Mouse (Mus musculus) bone marrow macrophage, adult 2 months (primary cell): Measurements from ENCODE around the gene Hyal2. TPM values are rescaled to one million over a fixed set of nuclear protein-coding genes. Genes with fewer than 3 reads are reported as not detected.

Experiments used
- H3K27ac ChIP-seq: 2 replicates; pipeline ENCODE4 v1.5.1; 2012; ENCODE audit warnings: low read depth, low read length; ENCODE audit not compliant: insufficient read depth
- H3K4me1 ChIP-seq: 2 replicates; pipeline ENCODE4 v1.6.1; 2012; ENCODE audit warnings: low read length; ENCODE audit not compliant: control insufficient read depth, insufficient read depth
- H3K4me3 ChIP-seq: 2 replicates; pipeline ENCODE4 v1.5.1; 2012; ENCODE audit warnings: mild to moderate bottlenecking, low read length, moderate library complexity; ENCODE audit not compliant: insufficient read depth
- CTCF ChIP-seq: IDR thresholded peaks from 2 replicates; pipeline ENCODE4 v1.5.1; 2012; ENCODE audit warnings: low read depth, mild to moderate bottlenecking, low read length, moderate library complexity
- POLR2A ChIP-seq: IDR thresholded peaks from 2 replicates; pipeline ENCODE4 v1.6.1; 2012; ENCODE audit warnings: mild to moderate bottlenecking, low read depth, low read length, borderline replicate concordance
- polyA plus RNA-seq: library from polyadenylated mRNA; stranded (reverse); fragments of >200 nt; gene quantifications from 2 replicates; pipeline ENCODE4 v1.2.4, GENCODE M21; 2012; ENCODE audit not compliant: missing spikeins, insufficient read depth, insufficient read length

The Hyal2 gene
- polyA plus RNA-seq, 1 experiment = 8.8 TPM

DNA sequence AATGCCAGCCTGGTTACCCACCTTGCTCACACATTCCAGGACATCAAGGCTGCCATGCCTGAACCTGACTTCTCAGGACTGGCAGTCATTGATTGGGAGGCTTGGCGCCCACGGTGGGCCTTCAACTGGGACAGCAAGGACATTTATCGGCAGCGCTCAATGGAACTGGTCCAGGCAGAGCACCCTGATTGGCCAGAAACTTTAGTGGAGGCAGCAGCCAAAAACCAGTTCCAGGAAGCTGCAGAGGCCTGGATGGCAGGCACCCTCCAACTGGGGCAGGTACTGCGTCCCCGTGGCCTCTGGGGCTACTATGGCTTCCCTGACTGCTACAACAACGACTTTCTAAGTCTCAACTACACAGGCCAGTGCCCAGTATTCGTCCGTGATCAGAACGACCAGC, 10.1 kb downstream of the Hyal2 start:
- Histone ChIP-seq H3K27ac (no peak overlapping the region), H3K4me3 (no peak overlapping the region), H3K4me1 (peaks cover 34% of the 10 kb centered on the region)
- no peak for TF ChIP-seq POLR2A
- TF ChIP-seq CTCF = no peak

DNA sequence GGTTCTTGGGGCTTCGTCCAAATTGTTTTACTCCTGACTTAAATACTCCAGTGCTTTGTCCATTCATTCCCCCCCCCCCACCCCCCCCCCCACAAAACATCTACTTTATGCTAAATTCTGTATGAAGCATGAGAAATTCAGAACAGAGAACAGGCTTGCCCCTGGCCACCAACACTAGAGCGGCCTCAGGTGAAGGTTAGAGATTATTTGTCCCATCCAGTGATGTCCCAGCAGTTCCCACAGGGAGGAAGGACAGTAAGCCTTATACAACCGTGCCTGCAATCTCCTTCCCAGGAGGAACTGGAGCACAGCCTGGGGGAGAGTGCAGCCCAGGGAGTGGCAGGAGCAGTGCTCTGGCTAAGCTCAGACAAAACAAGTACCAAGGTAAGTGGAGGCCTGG, 10.8 kb downstream of the Hyal2 start, which contains the start of gene Naa80:
TSS of gene Naa80 (plus strand) at position 301 of the 400 bp plus-strand sequence.
- Histone ChIP-seq H3K4me3 (peak within 1 kb of the TSS; percentile 2; the same call in 1 of the 2 replicates), H3K4me1 (peaks cover 29% of the 10 kb centered on the region), H3K27ac (peak within 1 kb of the TSS; percentile 84)
- TF ChIP-seq CTCF (no peak), POLR2A (no peak)

GRCm38 (mm10) chr9:107579023-107579900, 11.5 kb downstream of the Hyal2 start:
- peak overlapping the region; percentile 84 for H3K27ac ChIP-seq
- peak overlapping the region; percentile 2; the same call in 1 of the 2 replicates for H3K4me3 ChIP-seq
- peaks cover 25% of the 10 kb centered on the region for H3K4me1 ChIP-seq
- no peak for TF ChIP-seq POLR2A
- TF ChIP-seq CTCF = no peak

GRCm38 (mm10) chr9:107580501-107581317, 13.0 kb downstream of the Hyal2 start, which contains the start of gene Hyal3:
Gene Hyal3, plus strand, starts transcription at chr9:107580818.
- peak within 1 kb of the TSS; percentile 69 for H3K4me3 ChIP-seq
- TF ChIP-seq CTCF (0 out of 2 replicates have a peak, but pooled peaks have one; percentile 8), POLR2A (0 out of 2 replicates have a peak, but pooled peaks have one; percentile 75)
- peak within 1 kb of the TSS; percentile 84 for H3K27ac ChIP-seq
- peaks cover 17% of the 10 kb centered on the region for H3K4me1 ChIP-seq

DNA sequence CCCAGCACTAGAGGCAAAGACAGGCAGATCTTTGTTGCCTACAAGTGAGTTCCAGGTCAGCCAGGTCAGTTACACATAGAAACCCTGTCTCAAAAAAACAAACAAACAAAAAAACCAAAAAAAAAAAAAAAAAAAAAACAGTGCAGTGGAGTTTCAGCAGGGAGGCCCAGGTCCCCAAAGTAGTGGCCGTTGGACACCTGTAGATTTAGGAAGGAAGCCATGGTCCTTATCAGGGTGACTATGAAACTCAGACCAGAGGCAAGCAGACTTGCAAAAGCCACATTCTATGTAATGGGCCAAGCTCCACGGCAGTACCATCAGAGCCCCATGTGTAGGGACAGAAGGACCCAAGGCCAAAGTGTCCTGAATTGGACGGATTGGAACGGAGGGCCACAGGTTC, 13.8 kb downstream of the Hyal2 start:
- TF ChIP-seq POLR2A (no peak), CTCF (no peak)
- Histone ChIP-seq H3K27ac (peak overlapping the region; percentile 84; the same call in 1 of the 2 replicates), H3K4me1 (peaks cover 19% of the 10 kb centered on the region), H3K4me3 (peak overlapping the region; percentile 69)

GRCm38 (mm10) chr9:107582509-107583062, 14.8 kb downstream of the Hyal2 start:
- Histone ChIP-seq H3K4me1 (peaks cover 21% of the 10 kb centered on the region), H3K27ac (no peak overlapping the region), H3K4me3 (no peak overlapping the region)
- TF ChIP-seq POLR2A = no peak
- no peak for TF ChIP-seq CTCF

GRCm38 (mm10) chr9:107583174-107583573, 15.4 kb downstream of the Hyal2 start:
- Histone ChIP-seq H3K4me3 (no peak overlapping the region), H3K27ac (no peak overlapping the region), H3K4me1 (peaks cover 21% of the 10 kb centered on the region)
- TF ChIP-seq CTCF (no peak), POLR2A (no peak)

DNA sequence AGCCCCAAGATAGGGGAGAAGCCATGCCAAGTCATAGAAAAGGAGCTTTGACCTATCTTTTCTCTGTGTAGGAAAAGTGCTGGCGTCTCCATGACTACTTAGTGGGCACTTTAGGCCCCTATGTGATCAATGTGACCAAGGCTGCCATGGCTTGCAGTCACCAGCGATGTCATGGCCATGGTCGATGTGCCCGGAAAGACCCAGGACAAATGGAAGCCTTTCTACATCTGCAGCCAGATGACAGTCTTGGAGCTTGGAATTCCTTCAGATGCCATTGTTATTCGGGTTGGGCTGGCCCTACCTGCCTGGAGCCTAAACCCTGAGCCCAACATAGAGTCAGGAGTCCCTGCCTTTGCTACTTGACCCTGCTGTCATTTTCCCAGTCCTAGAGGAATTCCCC, 18.8 kb downstream of the Hyal2 start:
- no peak for TF ChIP-seq POLR2A
- TF ChIP-seq CTCF = no peak
- Histone ChIP-seq H3K4me1 (peaks cover 17% of the 10 kb centered on the region), H3K4me3 (peak overlapping the region; percentile 55; the same call in 1 of the 2 replicates), H3K27ac (no peak overlapping the region)
